Mouse (Mus musculus) MEL (cell line): ENCODE results near the gene C030005K15Rik.

ENCODE experiments used
- CTCF ChIP-seq, 3 experiments: IDR thresholded peaks in 2 of 3; conservative IDR thresholded peaks in 1 of 3; 2 replicates each; pipeline ENCODE4 v1.5.1; 2011 to 2012; ENCODE audit warnings: low read length in 3 of 3, low read depth in 2 of 3, mild to moderate bottlenecking in 2 of 3, improper control_type of control experiment in 1 of 3, inconsistent platforms in 1 of 3, mixed read lengths in 1 of 3, moderate library complexity in 1 of 3; ENCODE audit not compliant: control insufficient read depth in 1 of 3, insufficient read depth in 1 of 3, poor library complexity in 1 of 3, severe bottlenecking in 1 of 3
- HCFC1 ChIP-seq: IDR thresholded peaks from 2 replicates; pipeline ENCODE4 v1.6.1; 2012; ENCODE audit warnings: low read depth, mild to moderate bottlenecking, inconsistent platforms, low read length, improper control_type of control experiment, moderate library complexity
- JUND ChIP-seq: IDR thresholded peaks from 2 replicates; pipeline ENCODE4 v1.6.1; 2011; ENCODE audit warnings: low read depth, mild to moderate bottlenecking, improper control_type of control experiment, low read length
- KAT2A ChIP-seq: conservative IDR thresholded peaks from 2 replicates; pipeline ENCODE4 v1.6.1; 2012; ENCODE audit warnings: low read depth, low read length, improper control_type of control experiment, inconsistent platforms
- MAX ChIP-seq: IDR thresholded peaks from 2 replicates; pipeline ENCODE4 v1.6.1; 2011; ENCODE audit warnings: low read length, improper control_type of control experiment
- MYB ChIP-seq: IDR thresholded peaks from 2 replicates; pipeline ENCODE4 v1.6.1; 2011; ENCODE audit warnings: mild to moderate bottlenecking, low read depth, low read length, improper control_type of control experiment
- POLR2A ChIP-seq, 2 experiments: IDR thresholded peaks; 2 replicates each; pipeline ENCODE4 v1.6.1; 2011 to 2012; ENCODE audit warnings: low read length in 2 of 2, mild to moderate bottlenecking in 2 of 2, control low read depth in 1 of 2, improper control_type of control experiment in 1 of 2, low read depth in 1 of 2, moderate library complexity in 1 of 2; ENCODE audit not compliant: control insufficient read depth in 1 of 2, insufficient read depth in 1 of 2, poor library complexity in 1 of 2
- POLR2AphosphoS5 ChIP-seq: IDR thresholded peaks from 2 replicates; pipeline ENCODE4 v1.6.1; 2012; ENCODE audit warnings: low read depth, borderline replicate concordance, mild to moderate bottlenecking, inconsistent platforms, low read length, moderate library complexity, mixed read lengths
- ZC3H11A ChIP-seq: IDR thresholded peaks from 2 replicates; pipeline ENCODE4 v1.6.1; 2012; ENCODE audit warnings: low read depth, mild to moderate bottlenecking, inconsistent platforms, low read length, improper control_type of control experiment
- ZMIZ1 ChIP-seq: IDR thresholded peaks from 2 replicates; pipeline ENCODE4 v1.6.1; 2012; ENCODE audit warnings: low read depth, mild to moderate bottlenecking, inconsistent platforms, low read length, improper control_type of control experiment, moderate library complexity

- no peak for TF ChIP-seq HCFC1
- no peak for TF ChIP-seq MAX
- no peak for TF ChIP-seq CTCF (IDR thresholded peaks at IDR 0.05 in 2 of 3, conservative IDR thresholded peaks at IDR 0.05 in 1 of 3; ENCODE audit: control insufficient read depth in 1 of 3, insufficient read depth in 1 of 3, low read depth in 2 of 3, low read length in 3 of 3, poor library complexity in 1 of 3, severe bottlenecking in 1 of 3)
- no peak for TF ChIP-seq ZC3H11A
- no peak for TF ChIP-seq JUND
- TF ChIP-seq POLR2A (IDR thresholded peaks at IDR 0.05; ENCODE audit: control insufficient read depth in 1 of 2, insufficient read depth in 1 of 2, low read depth in 1 of 2, low read length in 2 of 2, poor library complexity in 1 of 2): no peak
- no peak for TF ChIP-seq ZMIZ1
- TF ChIP-seq POLR2AphosphoS5: no peak
- no peak for TF ChIP-seq MYB
- TF ChIP-seq KAT2A: no peak
Measured at GRCm38 (mm10) chr10:97725929-97726328, 626 bp downstream of the C030005K15Rik start.
